Mouse (Mus musculus) neural tube, embryonic 14.5 days (tissue): Measurements from ENCODE around the gene Spred2. TPM values are rescaled to one million over a fixed set of nuclear protein-coding genes. Genes with fewer than 3 reads are reported as not detected.

Experiments
- ATAC-seq: fragments of 200-750 bp; cut with Nextera tagmentation; 2 replicates; pipeline ENCODE4 v1.8.0; 2017; ENCODE audit warnings: low read depth, mild to moderate bottlenecking, moderate TSS enrichment, moderate library complexity
- H3K27ac ChIP-seq: fragments of 300-500 bp; sonication (generic); 2 replicates; pipeline ENCODE4 v1.5.1; 2014; ENCODE audit warnings: low read depth, mild to moderate bottlenecking, control low read depth, low read length, moderate library complexity, mixed read lengths
- H3K27me3 ChIP-seq: fragments of 300-500 bp; sonication (generic); 2 replicates; pipeline ENCODE4 v1.6.1; 2014; ENCODE audit warnings: low read length; ENCODE audit not compliant: control insufficient read depth, insufficient read depth
- H3K36me3 ChIP-seq: fragments of 300-500 bp; sonication (generic); 2 replicates; pipeline ENCODE4 v1.6.1; 2014; ENCODE audit warnings: low read length, mixed read lengths; ENCODE audit not compliant: control insufficient read depth, insufficient read depth
- H3K4me1 ChIP-seq: fragments of 300-500 bp; sonication (generic); 2 replicates; pipeline ENCODE4 v1.6.1; 2014; ENCODE audit warnings: low read length; ENCODE audit not compliant: control insufficient read depth, insufficient read depth
- H3K4me2 ChIP-seq: fragments of 300-500 bp; sonication (generic); 2 replicates; pipeline ENCODE4 v1.6.1; 2014; ENCODE audit warnings: mild to moderate bottlenecking, low read depth, low read length, control low read depth
- H3K4me3 ChIP-seq: fragments of 300-500 bp; sonication (generic); 2 replicates; pipeline ENCODE4 v1.5.1; 2014; ENCODE audit warnings: low read depth, low read length, control low read depth, mixed read lengths
- H3K9ac ChIP-seq: fragments of 300-500 bp; sonication (generic); replicated peaks from 2 replicates; pipeline ENCODE4 v1.6.1; 2014; ENCODE audit warnings: low read depth, mild to moderate bottlenecking, control low read depth, low read length, mixed read lengths
- H3K9me3 ChIP-seq: fragments of 300-500 bp; sonication (generic); 2 replicates; pipeline ENCODE4 v1.6.1; 2016; ENCODE audit warnings: low read length; ENCODE audit not compliant: control insufficient read depth
- WGBS: fragments of 180-500 bp; shearing (Covaris S2); extraction: QIAGEN DNeasy Blood & Tissue Kit; methylation state at CpG from one replicate; pipeline ENCODE4 v1.1.7; 2014; 5-methylcytosine and 5-hydroxymethylcytosine counted together
- polyA plus RNA-seq: library from polyadenylated mRNA; unstranded; fragments of >200 nt; fragmentation: Nextera tagmentation; extraction: Ambion mirVana; gene quantifications from 2 replicates; pipeline ENCODE4 v1.2.1, GENCODE M21; 2014

The Spred2 gene
- polyA plus RNA-seq, 1 experiment from 2014 or later, result 6.8 TPM

GRCm38 (mm10) chr11:19922208-19922607 is 2.0 kb upstream of the Spred2 start:
- no peak overlapping the region for H3K4me3 ChIP-seq
- no peaks in the 10 kb centered on the region for H3K27me3 ChIP-seq
- no peak overlapping the region for H3K9ac ChIP-seq
- peaks cover 17% of the 10 kb centered on the region for H3K4me1 ChIP-seq
- WGBS, result 93% methylated on average over 4 of the region's 4 CpGs
- ATAC-seq, result no peak
- H3K4me2 ChIP-seq, result no peak overlapping the region
- H3K36me3 ChIP-seq, result no peaks in the 10 kb centered on the region
- no peak overlapping the region for H3K27ac ChIP-seq
- no peaks in the 10 kb centered on the region for H3K9me3 ChIP-seq

GRCm38 (mm10) chr11:19924757-19925148 is 578 bp downstream of the Spred2 start:
- H3K4me2 ChIP-seq, result peak overlapping the region; percentile 68
- no peaks in the 10 kb centered on the region for H3K9me3 ChIP-seq
- H3K27me3 ChIP-seq, result no peaks in the 10 kb centered on the region
- H3K27ac ChIP-seq, result peak overlapping the region; percentile 95
- peak; percentile 35 for ATAC-seq
- 0% methylated on average over 27 of the region's 29 CpGs for WGBS
- H3K4me1 ChIP-seq, result peaks cover 16% of the 10 kb centered on the region
- H3K9ac ChIP-seq, result peak overlapping the region; percentile 95
- H3K36me3 ChIP-seq, result no peaks in the 10 kb centered on the region
- H3K4me3 ChIP-seq, result peak overlapping the region; percentile 90

- Histone ChIP-seq H3K27ac (peak overlapping the region; percentile 95), H3K27me3 (no peaks in the 10 kb centered on the region), H3K36me3 (no peaks in the 10 kb centered on the region), H3K4me1 (peaks cover 18% of the 10 kb centered on the region), H3K9ac (peak overlapping the region; percentile 95), H3K4me3 (peak overlapping the region; percentile 90), H3K9me3 (no peaks in the 10 kb centered on the region), H3K4me2 (peak overlapping the region; percentile 68)
- ATAC-seq, result peak; percentile 75
- WGBS, result under 1% methylated on average over 75 of the region's 75 CpGs
Observed at GRCm38 (mm10) chr11:19925149-19925975, 1.2 kb downstream of the Spred2 start.

- no peaks in the 10 kb centered on the region for H3K9me3 ChIP-seq
- WGBS, result under 1% methylated on average over 15 of the region's 15 CpGs
- no peaks in the 10 kb centered on the region for H3K27me3 ChIP-seq
- H3K4me2 ChIP-seq, result peak overlapping the region; percentile 68
- peak overlapping the region; percentile 90 for H3K4me3 ChIP-seq
- ATAC-seq, result peak; percentile 59
- peak overlapping the region; percentile 95 for H3K9ac ChIP-seq
- peak overlapping the region; percentile 95 for H3K27ac ChIP-seq
- peaks cover 18% of the 10 kb centered on the region for H3K4me1 ChIP-seq
- H3K36me3 ChIP-seq, result no peaks in the 10 kb centered on the region
Observed at GRCm38 (mm10) chr11:19925976-19926842, 2.0 kb downstream of the Spred2 start.

- no peak for ATAC-seq
- Histone ChIP-seq H3K4me3 (peak overlapping the region; percentile 90), H3K27ac (no peak overlapping the region), H3K4me1 (peaks cover 18% of the 10 kb centered on the region), H3K9ac (no peak overlapping the region), H3K27me3 (no peaks in the 10 kb centered on the region), H3K4me2 (peak overlapping the region; percentile 68), H3K9me3 (no peaks in the 10 kb centered on the region), H3K36me3 (no peaks in the 10 kb centered on the region)
- 66% methylated on average over 2 of the region's 2 CpGs for WGBS
Observed at GRCm38 (mm10) chr11:19926843-19927120, 2.6 kb downstream of the Spred2 start.

GRCm38 (mm10) chr11:19928633-19929032 is 4.5 kb downstream of the Spred2 start:
- Histone ChIP-seq H3K4me1 (peaks cover 18% of the 10 kb centered on the region), H3K27ac (no peak overlapping the region), H3K27me3 (no peaks in the 10 kb centered on the region), H3K36me3 (no peaks in the 10 kb centered on the region), H3K9ac (no peak overlapping the region), H3K9me3 (no peaks in the 10 kb centered on the region), H3K4me2 (no peak overlapping the region), H3K4me3 (no peak overlapping the region)
- 86% methylated on average over 4 of the region's 4 CpGs for WGBS
- no peak for ATAC-seq

- Histone ChIP-seq H3K9me3 (no peaks in the 10 kb centered on the region), H3K36me3 (no peaks in the 10 kb centered on the region), H3K27ac (no peak overlapping the region), H3K4me3 (no peak overlapping the region), H3K9ac (no peak overlapping the region), H3K27me3 (no peaks in the 10 kb centered on the region), H3K4me2 (no peak overlapping the region), H3K4me1 (peaks cover 18% of the 10 kb centered on the region)
- WGBS, result 73% methylated on average over 11 of the region's 11 CpGs
- ATAC-seq, result no peak
Observed at GRCm38 (mm10) chr11:19929087-19929865, 5.1 kb downstream of the Spred2 start.

GRCm38 (mm10) chr11:19931569-19932230 is 7.5 kb downstream of the Spred2 start:
- ATAC-seq, result no peak
- Histone ChIP-seq H3K27me3 (no peaks in the 10 kb centered on the region), H3K4me3 (no peak overlapping the region), H3K4me2 (no peak overlapping the region), H3K9me3 (no peaks in the 10 kb centered on the region), H3K4me1 (peaks cover 12% of the 10 kb centered on the region), H3K9ac (no peak overlapping the region), H3K36me3 (no peaks in the 10 kb centered on the region), H3K27ac (no peak overlapping the region)
- 90% methylated on average over 9 of the region's 9 CpGs for WGBS
